Mouse (Mus musculus) granulocyte monocyte progenitor cell, adult 5-6 weeks (primary cell): ENCODE measurements around the gene Ddost. TPM values are rescaled to one million over a fixed set of nuclear protein-coding genes. Genes with fewer than 3 reads are reported as not detected.

Experiments used
- ATAC-seq: replicated peaks from 2 replicates; pipeline ENCODE4 v1.8.0; 2016; ENCODE audit warnings: mild to moderate bottlenecking, moderate TSS enrichment, inconsistent platforms; ENCODE audit not compliant: poor library complexity, severe bottlenecking
- total RNA-seq, 2 experiments: library from RNA; stranded (forward) in 1 of 2; stranded (reverse) in 1 of 2; fragments of 200-712, 200-1000 nt in 1 of 2; fragments of >200 nt in 1 of 2; fragmentation: Nextera tagmentation in 1 of 2; gene quantifications; 2 replicates each; pipeline ENCODE4 v1.2.3; 2014 to 2017

Gene Ddost
- total RNA-seq, 2 experiments from 2014 or later = 289 to 318 TPM

- no peak for ATAC-seq
Observed at GRCm38 (mm10) chr4:138335036-138335435, 30.5 kb downstream of the Ddost start.

DNA sequence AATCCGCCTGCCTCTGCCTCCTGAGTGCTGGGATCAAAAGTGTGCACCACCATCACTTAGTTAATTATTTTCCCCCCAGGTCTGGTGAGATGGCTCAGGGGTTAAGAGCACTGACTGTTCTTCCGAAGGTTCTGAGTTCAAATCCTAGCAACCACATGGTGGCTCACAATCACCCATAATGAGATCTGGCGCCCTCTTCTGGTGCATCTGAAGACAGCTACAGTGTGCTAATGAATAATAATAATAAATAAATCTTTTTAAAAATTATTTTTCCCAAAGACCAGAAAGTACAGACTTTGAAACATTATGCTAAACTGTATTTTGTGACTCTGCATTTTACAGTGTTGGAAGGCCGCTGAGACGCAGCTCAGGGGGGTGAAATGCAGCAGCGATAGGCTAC, 31.1 kb downstream of the Ddost start:
- ATAC-seq = no peak

DNA sequence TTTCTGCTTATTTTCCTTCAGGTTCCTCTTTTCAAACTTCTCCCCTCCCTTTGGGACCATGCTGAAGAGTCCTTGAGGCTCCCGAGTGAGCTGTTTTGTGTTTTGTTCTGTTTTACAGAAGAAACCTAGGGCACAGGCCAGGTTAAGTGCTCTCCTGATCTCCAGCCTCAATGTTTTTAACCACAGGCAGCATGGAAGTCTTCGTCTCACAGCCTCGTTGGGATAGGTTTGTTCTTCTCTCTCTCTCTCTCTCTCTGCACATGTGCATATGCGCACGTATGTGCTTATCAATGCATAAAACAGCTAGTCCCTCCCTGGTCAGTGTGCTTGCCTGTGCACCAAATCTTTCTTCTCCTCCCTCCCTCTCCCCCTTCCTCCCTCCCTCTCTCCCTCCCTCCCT, 32.3 kb downstream of the Ddost start:
- ATAC-seq = no peak

DNA sequence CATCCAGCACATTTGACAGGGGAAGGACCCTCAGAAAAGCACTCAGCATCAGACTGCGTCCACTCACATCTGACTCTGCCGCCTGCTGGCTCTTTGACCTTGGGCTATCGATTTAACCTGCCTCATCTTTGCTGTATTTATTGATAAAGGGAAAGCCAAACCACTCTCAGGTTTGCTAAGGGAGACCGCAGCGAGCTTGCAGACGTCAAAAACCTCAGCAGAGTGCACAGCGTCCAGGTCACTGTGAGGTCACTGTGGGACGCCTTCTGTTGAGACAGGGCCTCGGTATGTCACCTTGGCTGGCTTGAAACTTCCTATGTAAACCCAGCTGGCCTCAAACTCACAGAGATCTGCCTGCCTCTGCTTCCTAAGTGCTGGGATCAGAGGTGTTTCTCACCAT, 32.8 kb downstream of the Ddost start:
- ATAC-seq = no peak

- ATAC-seq = peak; percentile 70
Observed at GRCm38 (mm10) chr4:138339963-138340362, 35.4 kb downstream of the Ddost start.

DNA sequence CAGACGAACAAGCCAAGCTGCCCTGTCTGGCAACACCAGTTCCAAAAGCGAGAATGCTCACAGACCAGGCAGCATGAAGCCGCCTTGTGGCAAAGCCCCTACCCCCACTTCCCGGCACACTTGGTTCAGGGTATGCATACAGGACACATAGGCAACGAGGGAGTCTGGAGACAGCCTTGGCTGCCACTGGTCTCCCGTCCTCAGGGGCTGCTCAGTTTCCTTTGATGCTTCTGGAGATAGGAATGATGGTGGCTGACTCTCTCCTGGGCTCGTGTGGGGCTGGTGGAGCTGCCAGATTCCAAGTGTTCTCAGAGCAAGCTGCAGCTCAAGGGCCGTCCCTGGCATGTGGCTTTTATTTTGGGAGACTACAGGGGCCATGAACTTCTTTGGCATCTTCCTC, 36.9 kb downstream of the Ddost start:
- ATAC-seq = no peak

- no peak for ATAC-seq
Observed at GRCm38 (mm10) chr4:138342048-138342447, 37.5 kb downstream of the Ddost start.

GRCm38 (mm10) chr4:138342778-138343177, 38.2 kb downstream of the Ddost start:
- ATAC-seq = no peak

GRCm38 (mm10) chr4:138343341-138343837, 38.9 kb downstream of the Ddost start:
- no peak for ATAC-seq

DNA sequence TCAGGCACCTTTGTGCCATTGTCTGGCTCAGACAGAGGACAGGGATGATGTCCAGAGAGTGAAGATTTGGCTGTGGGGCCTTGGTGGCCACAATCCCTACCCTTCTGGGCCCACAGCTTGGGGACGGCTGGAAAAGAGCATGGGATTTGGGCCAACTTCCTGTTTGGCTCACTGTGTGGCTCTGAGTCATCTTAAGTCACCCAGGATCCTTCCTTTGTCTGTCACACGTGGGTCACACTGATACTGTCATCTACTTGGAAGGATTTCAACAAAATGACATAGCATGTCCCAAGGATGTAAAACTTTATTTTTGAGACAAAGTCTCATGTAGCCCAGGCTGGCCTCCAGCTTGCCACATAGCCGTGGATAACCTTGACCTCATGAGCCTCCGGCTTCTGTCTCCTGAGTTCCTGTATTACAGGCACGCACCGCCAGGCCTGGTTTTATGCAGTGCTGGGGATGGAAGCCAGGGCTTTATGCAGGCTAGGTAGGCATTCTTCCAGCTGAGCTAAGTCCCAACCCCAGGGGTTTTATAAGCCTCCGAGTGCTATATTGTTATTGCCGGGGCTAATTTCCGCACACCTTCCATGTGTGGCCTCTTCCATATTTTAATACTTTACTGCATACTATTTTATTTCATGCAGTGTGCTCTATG, 40.5 kb downstream of the Ddost start:
- ATAC-seq = no peak; the same call in 1 of the 2 replicates

DNA sequence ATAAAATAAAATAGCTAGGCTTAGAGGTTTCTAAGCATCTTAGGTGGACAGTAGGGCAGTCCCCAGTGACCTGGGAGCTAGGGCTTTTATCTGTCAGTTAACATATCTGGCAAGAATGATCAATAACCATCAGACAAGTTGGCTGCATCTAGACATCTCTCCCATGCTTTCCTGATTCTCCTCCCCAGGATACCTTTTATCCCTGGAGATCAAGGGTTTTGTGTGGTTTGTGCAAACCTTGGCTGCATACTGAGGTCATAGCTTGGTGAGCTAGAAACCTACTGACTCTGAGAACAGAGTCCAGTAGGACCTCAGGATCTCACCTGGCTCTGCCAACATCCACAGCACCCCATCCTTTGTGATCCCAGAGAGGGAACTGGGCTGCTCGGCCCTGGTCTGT, 42.8 kb downstream of the Ddost start:
- no peak for ATAC-seq

DNA sequence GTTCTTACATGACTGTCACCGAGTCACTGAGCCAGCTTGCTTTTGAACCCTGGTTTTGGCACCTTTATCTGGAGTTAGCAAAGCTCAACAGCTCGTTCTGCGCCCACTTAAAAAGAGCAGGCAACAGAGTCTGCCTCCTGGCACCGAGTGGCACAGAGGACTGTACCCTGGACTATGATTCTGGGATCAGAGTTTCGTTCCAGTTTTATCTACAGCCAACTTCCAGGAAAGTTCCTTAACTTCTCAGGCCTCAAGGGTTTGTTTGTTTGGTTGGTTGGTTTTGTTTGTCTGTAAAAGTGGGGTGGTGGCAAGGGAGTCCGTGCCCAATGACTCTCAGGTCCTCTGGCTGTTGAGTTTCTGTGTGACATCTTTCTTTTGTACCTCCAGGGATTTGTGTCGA, 44.2 kb downstream of the Ddost start:
- no peak for ATAC-seq

- ATAC-seq = no peak
Observed at GRCm38 (mm10) chr4:138351821-138352220, 47.3 kb downstream of the Ddost start.

DNA sequence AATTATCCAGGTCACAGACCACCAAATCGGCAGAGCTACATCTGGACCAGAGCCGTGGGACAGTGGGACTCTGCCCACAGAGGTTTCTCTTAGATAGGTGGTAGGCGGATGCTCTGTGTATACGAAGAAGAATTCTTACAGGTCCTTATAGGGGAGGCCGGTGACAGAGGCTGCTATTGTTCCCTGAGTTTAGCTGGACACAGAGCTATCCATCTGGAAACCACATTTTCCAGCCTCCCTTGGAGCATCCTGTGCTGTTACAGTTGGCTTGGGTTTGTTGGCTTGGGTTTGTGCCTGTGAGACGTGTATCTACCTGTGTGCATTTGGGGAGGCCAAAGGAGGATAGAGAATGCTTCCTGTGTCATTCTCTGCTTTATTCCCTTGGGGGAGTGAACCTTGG, 48.2 kb downstream of the Ddost start:
- ATAC-seq = no peak

DNA sequence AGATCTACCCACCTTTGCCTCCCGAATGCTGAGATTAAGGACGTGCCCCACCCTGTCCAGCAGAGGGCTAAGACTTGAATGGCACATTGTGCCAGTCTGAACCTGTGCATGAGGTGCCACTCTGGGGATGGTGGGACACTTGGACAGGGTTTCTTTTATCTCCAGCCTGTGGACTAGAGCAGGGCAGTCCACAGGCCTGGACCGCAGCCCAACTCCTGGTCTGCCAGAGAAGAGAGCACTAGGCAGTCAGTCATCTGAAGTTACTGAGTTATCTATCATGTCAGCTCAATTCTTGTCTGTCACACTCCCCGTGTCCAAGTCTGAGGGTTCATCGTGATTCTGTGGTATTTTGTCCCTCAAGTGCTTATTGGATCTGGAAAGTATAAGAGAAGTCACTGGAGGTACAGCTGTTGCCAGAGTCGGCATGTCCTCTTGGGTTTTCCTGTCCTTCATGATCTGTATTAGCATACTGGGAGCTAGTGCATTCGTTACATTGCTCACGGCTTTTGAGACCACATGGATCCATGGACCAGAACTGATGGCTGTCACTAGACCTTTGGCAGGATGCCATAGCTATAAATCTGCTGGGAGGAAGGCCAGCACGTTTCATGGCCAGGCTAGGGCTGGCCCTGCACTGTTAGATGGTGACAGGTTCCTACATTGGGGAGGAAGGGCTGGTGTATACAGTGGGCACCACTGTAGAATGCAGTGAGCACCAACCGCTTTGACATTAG, 49.1 kb downstream of the Ddost start:
- no peak for ATAC-seq

DNA sequence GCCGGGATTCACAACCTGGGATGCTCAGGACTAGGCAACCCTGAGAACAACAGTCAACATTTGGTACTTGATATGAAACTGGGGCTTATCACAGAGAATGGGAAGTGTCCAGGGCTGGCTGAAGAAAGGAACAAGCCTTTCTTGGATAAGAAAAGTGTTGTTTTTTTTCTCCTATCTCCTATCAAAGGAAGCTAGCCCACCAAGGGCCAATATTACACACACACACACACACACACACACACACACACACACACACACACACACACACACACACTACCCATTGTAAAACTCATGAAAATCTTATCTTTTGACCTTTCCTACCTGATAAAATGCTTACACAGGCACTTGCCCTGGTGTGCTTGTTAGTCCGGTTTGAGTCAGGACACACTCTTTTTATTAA, 51.0 kb downstream of the Ddost start:
- ATAC-seq = no peak

DNA sequence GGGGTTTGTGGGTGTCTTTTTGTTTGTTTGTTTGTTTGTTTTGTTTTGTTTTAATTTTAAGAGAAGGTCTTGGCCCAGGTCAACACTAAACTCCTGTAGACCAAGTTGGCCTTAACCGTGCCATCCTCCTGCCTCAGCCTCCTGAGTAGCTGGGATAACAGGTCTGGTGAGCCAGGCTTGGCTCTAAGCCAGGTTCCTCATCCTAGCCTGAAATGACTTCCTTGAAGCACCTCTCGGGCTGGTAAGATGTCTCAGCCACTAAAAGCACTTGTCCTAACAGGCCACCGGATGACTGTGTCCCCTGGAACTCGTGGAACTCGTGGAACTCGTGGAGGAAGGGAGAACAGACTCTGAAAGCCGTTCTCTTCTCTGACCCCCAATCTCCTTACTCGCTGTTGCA, 51.6 kb downstream of the Ddost start:
- ATAC-seq = no peak

- no peak for ATAC-seq
Observed at GRCm38 (mm10) chr4:138356551-138356950, 52.0 kb downstream of the Ddost start.

GRCm38 (mm10) chr4:138358176-138358575, 53.6 kb downstream of the Ddost start:
- ATAC-seq = no peak

GRCm38 (mm10) chr4:138361370-138361821, 56.9 kb downstream of the Ddost start:
- no peak for ATAC-seq
